Mouse (Mus musculus): ENCODE measurements at regions not wholly inside any gene's neighbourhood (a gene's known extent, or its start where the extent isn't known, plus 50 kb on each side); places are given as distances from the start of the nearest gene placed in this dataset.

GRCm38 (mm10) chr13:47748906-47749305 is 512.1 kb upstream of the Id4 start:
- DNase-seq, result no peak

GRCm38 (mm10) chr13:47751033-47751432 is 510.0 kb upstream of the Id4 start:
- intact Hi-C loops (cut with DNase I), result no loop called here
- no peak for TF ChIP-seq CTCF (IDR thresholded peaks at IDR 0.05)
- Histone ChIP-seq H3K27ac (no peak overlapping the region), H3K4me3 (no peak overlapping the region)
- no peak for DNase-seq

More at GRCm38 (mm10) chr13:47748906-47749305, 512.1 kb upstream of the Id4 start:
- H3K27ac ChIP-seq, result no peak overlapping the region
- no peak overlapping the region for H3K4me3 ChIP-seq
- intact Hi-C loops (cut with DNase I), result no loop called here
- no peak for TF ChIP-seq CTCF (IDR thresholded peaks at IDR 0.05)

- no peak overlapping the region for H3K4me3 ChIP-seq
- intact Hi-C loops (cut with DNase I), result no loop called here
Measured at GRCm38 (mm10) chr13:47764802-47765597, 496.0 kb upstream of the Id4 start.

GRCm38 (mm10) chr13:47768963-47769527 is 492.0 kb upstream of the Id4 start:
- no peak overlapping the region for H3K4me3 ChIP-seq
- no peak for DNase-seq
- no peak for TF ChIP-seq CTCF (IDR thresholded peaks at IDR 0.05)
- no peak overlapping the region for H3K27ac ChIP-seq
- intact Hi-C loops (cut with DNase I), result no loop called here

More at GRCm38 (mm10) chr13:47764802-47765597, 496.0 kb upstream of the Id4 start:
- no peak for TF ChIP-seq CTCF (IDR thresholded peaks at IDR 0.05)
- no peak for DNase-seq
- no peak overlapping the region for H3K27ac ChIP-seq

GRCm38 (mm10) chr13:47777206-47778099 is 483.6 kb upstream of the Id4 start:
- intact Hi-C loops (cut with DNase I), result no loop called here
- peak overlapping the region; percentile 43 for H3K4me3 ChIP-seq
- TF ChIP-seq CTCF (IDR thresholded peaks at IDR 0.05), result no peak
- H3K27ac ChIP-seq, result peak overlapping the region; percentile 63
- no peak for DNase-seq

- no peak for DNase-seq
- intact Hi-C loops (cut with DNase I), result no loop called here
- TF ChIP-seq CTCF (IDR thresholded peaks at IDR 0.05), result no peak
- Histone ChIP-seq H3K27ac (no peak overlapping the region), H3K4me3 (no peak overlapping the region)
Measured at GRCm38 (mm10) chr13:47778218-47779009, 482.6 kb upstream of the Id4 start.

- no peak overlapping the region for H3K4me3 ChIP-seq
- DNase-seq, result no peak
- no peak for TF ChIP-seq CTCF (IDR thresholded peaks at IDR 0.05)
- intact Hi-C loops (cut with DNase I), result no loop called here
- H3K27ac ChIP-seq, result no peak overlapping the region
Measured at GRCm38 (mm10) chr13:47784406-47784805, 476.6 kb upstream of the Id4 start.

- DNase-seq, result peak; percentile 28
- Histone ChIP-seq H3K4me3 (no peak overlapping the region), H3K27ac (no peak overlapping the region)
- no peak for TF ChIP-seq CTCF (IDR thresholded peaks at IDR 0.05)
- intact Hi-C loops (cut with DNase I), result no loop called here
Measured at GRCm38 (mm10) chr13:47797859-47798258, 463.2 kb upstream of the Id4 start.

GRCm38 (mm10) chr13:47811711-47812415 is 449.2 kb upstream of the Id4 start:
- no peak for DNase-seq
- no peak for TF ChIP-seq CTCF (IDR thresholded peaks at IDR 0.05)
- Histone ChIP-seq H3K27ac (no peak overlapping the region), H3K4me3 (no peak overlapping the region)
- intact Hi-C loops (cut with DNase I), result no loop called here

- TF ChIP-seq CTCF (IDR thresholded peaks at IDR 0.05), result no peak
- no peak overlapping the region for H3K4me3 ChIP-seq
- no peak for DNase-seq
- H3K27ac ChIP-seq, result no peak overlapping the region
- intact Hi-C loops (cut with DNase I), result no loop called here
Measured at GRCm38 (mm10) chr13:47818924-47819564, 442.0 kb upstream of the Id4 start.

GRCm38 (mm10) chr13:47836491-47836890 is 424.5 kb upstream of the Id4 start:
- intact Hi-C loops (cut with DNase I), result loop anchor here (2.0 kb wide), 2 partner anchors 436 to 628 kb away; no protein-coding TSS in a partner anchor
- DNase-seq, result peak; percentile 57
- no peak overlapping the region for H3K27ac ChIP-seq
- no peak overlapping the region for H3K4me3 ChIP-seq
- TF ChIP-seq CTCF (IDR thresholded peaks at IDR 0.05), result peak; percentile 65
